Mouse (Mus musculus): Measurements from ENCODE around the gene Mrps7. TPM values are rescaled to one million over a fixed set of nuclear protein-coding genes. Genes with fewer than 3 reads are reported as not detected.

Gene Mrps7
- polyA plus RNA-seq, 1 experiment, result 26.7 TPM

GRCm38 (mm10) chr11:115653194-115653593 lies 49.5 kb downstream of the Mrps7 start:
- TF ChIP-seq POLR2A (IDR thresholded peaks at IDR 0.05; ENCODE audit: borderline replicate concordance, control insufficient read depth, low read depth, low read length) (no peak), CTCF (IDR thresholded peaks at IDR 0.05; ENCODE audit: control insufficient read depth, insufficient read depth, low read length) (no peak)
- no peaks in the 10 kb centered on the region; the same call in 1 of the 2 replicates for H3K4me1 ChIP-seq (ENCODE audit: control insufficient read depth, insufficient read depth, low read length)
- H3K27ac ChIP-seq (ENCODE audit: control insufficient read depth, insufficient read depth, low read depth, low read length, poor library complexity), result no peak overlapping the region; the same call in 1 of the 2 replicates

GRCm38 (mm10) chr11:115654128-115654527 lies 50.4 kb downstream of the Mrps7 start:
- WGBS, result 19% methylated on average over 2 of the region's 2 CpGs
- Histone ChIP-seq H3K27ac (ENCODE audit: control insufficient read depth, insufficient read depth, low read depth, low read length, poor library complexity) (no peak overlapping the region), H3K4me3 (replicated peaks; ENCODE audit: control insufficient read depth, low read depth, low read length) (no peak overlapping the region), H3K4me1 (ENCODE audit: control insufficient read depth, insufficient read depth, low read length) (no peaks in the 10 kb centered on the region; the same call in none of the 2 replicates)
- TF ChIP-seq POLR2A (IDR thresholded peaks at IDR 0.05; ENCODE audit: borderline replicate concordance, control insufficient read depth, low read depth, low read length) (no peak), CTCF (IDR thresholded peaks at IDR 0.05; ENCODE audit: control insufficient read depth, insufficient read depth, low read length) (no peak)

More at GRCm38 (mm10) chr11:115653194-115653593, 49.5 kb downstream of the Mrps7 start:
- WGBS, result 79% methylated on average over 3 of the region's 3 CpGs
- no peak overlapping the region for H3K4me3 ChIP-seq (replicated peaks; ENCODE audit: control insufficient read depth, low read depth, low read length)

Other genes starting within 250 kb of the Mrps7 start
- gene Hid1, start 236.2 kb upstream of the Mrps7 start, polyA plus RNA-seq (2011; ENCODE audit: insufficient read depth, insufficient read length, low replicate concordance, missing spikeins), result 3.4 and 4.3 TPM in 2 replicates
- 1.4 and 3.1 TPM in 2 replicates for gene Cdr2l, start 222.0 kb upstream of the Mrps7 start, polyA plus RNA-seq (2011; ENCODE audit: insufficient read depth, insufficient read length, low replicate concordance, missing spikeins)
- 31.1 and 51.9 TPM in 2 replicates for gene Mrpl58, start 200.2 kb upstream of the Mrps7 start, polyA plus RNA-seq (2011; ENCODE audit: insufficient read depth, insufficient read length, low replicate concordance, missing spikeins)
- gene Atp5h, start 184.0 kb upstream of the Mrps7 start, polyA plus RNA-seq (2011; ENCODE audit: insufficient read depth, insufficient read length, low replicate concordance, missing spikeins), result 316 and 521 TPM in 2 replicates
- gene Kctd2, start 183.8 kb upstream of the Mrps7 start, polyA plus RNA-seq (2011; ENCODE audit: insufficient read depth, insufficient read length, low replicate concordance, missing spikeins), result 14.0 and 32.4 TPM in 2 replicates
- not detected in 2 replicates for gene Trim80, start 163.4 kb upstream of the Mrps7 start, polyA plus RNA-seq (2011; ENCODE audit: insufficient read depth, insufficient read length, low replicate concordance, missing spikeins)
- gene Slc16a5, start 141.5 kb upstream of the Mrps7 start, polyA plus RNA-seq (2011; ENCODE audit: insufficient read depth, insufficient read length, low replicate concordance, missing spikeins), result 1.8 TPM in 1 of 2 replicates, not detected in the other
- gene Armc7, start 128.3 kb upstream of the Mrps7 start, polyA plus RNA-seq (2011; ENCODE audit: insufficient read depth, insufficient read length, low replicate concordance, missing spikeins), result 4.4 and 18.7 TPM in 2 replicates
- 47.5 and 56.4 TPM in 2 replicates for gene Nt5c, start 112.1 kb upstream of the Mrps7 start, polyA plus RNA-seq (2011; ENCODE audit: insufficient read depth, insufficient read length, low replicate concordance, missing spikeins)
- 106 and 149 TPM in 2 replicates for gene Jpt1, start 89.5 kb upstream of the Mrps7 start, polyA plus RNA-seq (2011; ENCODE audit: insufficient read depth, insufficient read length, low replicate concordance, missing spikeins)
- 188 and 202 TPM in 2 replicates for gene Sumo2, start 67.6 kb upstream of the Mrps7 start, polyA plus RNA-seq (2011; ENCODE audit: insufficient read depth, insufficient read length, low replicate concordance, missing spikeins)
- gene Nup85, start 39.5 kb upstream of the Mrps7 start, polyA plus RNA-seq (2011; ENCODE audit: insufficient read depth, insufficient read length, low replicate concordance, missing spikeins), result 111 and 163 TPM in 2 replicates
- gene Gga3, start 126 bp downstream of the Mrps7 start, polyA plus RNA-seq (2011; ENCODE audit: insufficient read depth, insufficient read length, low replicate concordance, missing spikeins), result 41.5 and 69.6 TPM in 2 replicates
- 65.8 and 86.0 TPM in 2 replicates for gene Mif4gd, start 9.0 kb downstream of the Mrps7 start, polyA plus RNA-seq (2011; ENCODE audit: insufficient read depth, insufficient read length, low replicate concordance, missing spikeins)
- gene Slc25a19, start 24.4 kb downstream of the Mrps7 start, polyA plus RNA-seq (2011; ENCODE audit: insufficient read depth, insufficient read length, low replicate concordance, missing spikeins), result 9.3 and 23.0 TPM in 2 replicates
- gene Grb2, start 104.7 kb downstream of the Mrps7 start, polyA plus RNA-seq (2011; ENCODE audit: insufficient read depth, insufficient read length, low replicate concordance, missing spikeins), result 35.9 and 53.6 TPM in 2 replicates
- 12.0 and 25.5 TPM in 2 replicates for gene Tmem94, start 161.5 kb downstream of the Mrps7 start, polyA plus RNA-seq (2011; ENCODE audit: insufficient read depth, insufficient read length, low replicate concordance, missing spikeins)
- 4.2 and 6.7 TPM in 2 replicates for gene Caskin2, start 209.7 kb downstream of the Mrps7 start, polyA plus RNA-seq (2011; ENCODE audit: insufficient read depth, insufficient read length, low replicate concordance, missing spikeins)
- 10.3 and 11.6 TPM in 2 replicates for gene Tsen54, start 210.8 kb downstream of the Mrps7 start, polyA plus RNA-seq (2011; ENCODE audit: insufficient read depth, insufficient read length, low replicate concordance, missing spikeins)
- 2.2 and 13.7 TPM in 2 replicates for gene Llgl2, start 220.1 kb downstream of the Mrps7 start, polyA plus RNA-seq (2011; ENCODE audit: insufficient read depth, insufficient read length, low replicate concordance, missing spikeins)

Measured in bone marrow, adult 2 months (tissue).